Mouse (Mus musculus) brown adipose tissue, adult 24 weeks (tissue): ENCODE measurements around the gene Nfya. TPM values are rescaled to one million over a fixed set of nuclear protein-coding genes. Genes with fewer than 3 reads are reported as not detected.

Source experiments
- H3K27ac ChIP-seq: fragments of 200-500 bp; replicated peaks from 2 replicates; pipeline ENCODE4 v1.5.1; 2012; ENCODE audit warnings: low read depth, mild to moderate bottlenecking, low read length
- H3K4me1 ChIP-seq: fragments of 200-500 bp; 2 replicates; pipeline ENCODE4 v1.6.1; 2012; ENCODE audit warnings: low read length, mixed read lengths; ENCODE audit not compliant: control insufficient read depth, insufficient read depth, insufficient read length
- H3K4me3 ChIP-seq: fragments of 200-500 bp; 2 replicates; pipeline ENCODE4 v1.5.1; 2012; ENCODE audit warnings: low read depth, mild to moderate bottlenecking, low read length, moderate library complexity; ENCODE audit not compliant: insufficient read depth
- polyA plus RNA-seq: library from polyadenylated mRNA; stranded (reverse); fragments of >200 nt; gene quantifications from 2 replicates; pipeline ENCODE4 v1.2.4, GENCODE M21; 2012; ENCODE audit not compliant: missing spikeins, insufficient read depth, insufficient read length

The Nfya gene
- polyA plus RNA-seq, 1 experiment, result 6.3 TPM

DNA sequence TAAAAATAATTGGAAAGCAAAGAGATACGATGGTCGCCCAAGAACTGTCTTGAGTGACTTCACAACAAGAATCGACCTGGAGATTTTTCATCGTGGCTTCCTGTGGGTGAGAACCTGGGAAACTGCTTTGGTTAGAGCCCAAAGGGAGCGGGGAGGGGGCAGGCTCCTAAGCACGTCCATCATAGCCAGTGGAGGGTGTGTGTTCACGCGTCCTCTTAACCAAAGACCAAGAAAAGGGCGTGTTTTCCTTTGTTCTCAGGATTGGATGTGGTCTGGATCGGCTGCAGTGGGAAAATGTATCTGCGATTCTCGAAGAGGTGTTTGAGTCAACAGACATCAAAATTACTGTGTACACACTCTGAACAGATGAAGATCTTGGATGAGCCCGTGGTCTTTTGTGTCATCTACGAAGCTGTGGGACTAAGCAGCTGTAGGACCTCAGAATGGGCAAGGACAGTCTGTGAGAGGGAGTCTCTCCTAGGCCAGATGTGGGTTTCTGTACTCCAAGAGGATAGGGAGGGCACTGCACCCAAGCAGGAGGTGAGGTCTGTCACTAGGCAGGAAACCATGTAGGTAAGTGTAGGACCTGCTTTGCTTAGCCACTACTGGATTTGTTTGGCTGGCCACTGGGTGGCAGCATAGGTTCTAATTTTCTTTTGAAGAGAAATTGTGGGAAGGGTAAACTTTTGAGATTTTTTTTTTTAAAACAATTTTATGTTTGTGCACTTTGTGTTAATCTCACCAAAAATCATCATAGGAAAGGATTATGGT, 6.9 kb upstream of the Nfya start:
- no peak overlapping the region for H3K4me3 ChIP-seq
- H3K4me1 ChIP-seq, result no peaks in the 10 kb centered on the region
- H3K27ac ChIP-seq, result no peak overlapping the region; the same call in 1 of the 2 replicates

DNA sequence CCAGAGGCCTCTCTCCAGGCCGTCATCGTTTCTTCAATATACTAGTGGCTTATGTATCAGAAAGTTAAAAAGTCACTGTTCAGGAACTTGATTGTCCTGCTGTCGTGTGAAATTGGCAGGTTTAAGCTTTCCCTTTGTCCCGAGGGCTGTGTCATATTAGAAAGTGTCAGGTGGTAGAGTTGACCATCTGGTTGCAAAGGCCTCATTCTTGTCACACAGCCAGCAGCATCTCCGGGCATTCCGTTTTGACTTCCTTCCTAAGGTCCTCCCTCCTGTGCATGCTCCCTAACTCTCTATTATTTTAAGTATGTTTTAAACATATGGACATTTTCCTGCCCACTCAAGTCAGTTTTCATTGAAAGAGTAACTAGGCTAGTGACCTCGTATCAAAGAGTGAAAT, 6.3 kb upstream of the Nfya start:
- Histone ChIP-seq H3K27ac (peak overlapping the region; percentile 42; the same call in 1 of the 2 replicates), H3K4me3 (no peak overlapping the region), H3K4me1 (peaks cover 2% of the 10 kb centered on the region; the same call in 1 of the 2 replicates)

DNA sequence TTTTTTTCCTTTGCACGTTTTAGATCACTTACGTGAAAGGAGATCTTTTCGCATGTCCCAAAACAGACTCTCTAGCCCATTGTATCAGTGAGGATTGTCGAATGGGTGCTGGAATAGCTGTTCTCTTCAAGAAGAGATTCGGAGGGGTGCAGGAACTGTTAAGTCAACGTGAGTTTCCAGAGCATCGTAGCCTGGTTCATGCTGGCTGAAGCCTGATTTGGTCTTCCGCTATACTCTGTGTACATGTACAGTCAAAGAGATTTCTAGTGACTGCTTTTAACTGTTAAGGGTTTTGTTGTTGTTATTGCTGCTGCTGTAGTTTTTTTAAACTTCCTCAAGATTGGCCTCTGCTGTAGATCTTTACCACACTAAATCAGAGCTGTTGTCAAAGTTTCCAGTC, 1.5 kb upstream of the Nfya start:
- H3K27ac ChIP-seq, result no peak overlapping the region
- H3K4me1 ChIP-seq, result peaks cover 2% of the 10 kb centered on the region; the same call in 1 of the 2 replicates
- no peak overlapping the region for H3K4me3 ChIP-seq

DNA sequence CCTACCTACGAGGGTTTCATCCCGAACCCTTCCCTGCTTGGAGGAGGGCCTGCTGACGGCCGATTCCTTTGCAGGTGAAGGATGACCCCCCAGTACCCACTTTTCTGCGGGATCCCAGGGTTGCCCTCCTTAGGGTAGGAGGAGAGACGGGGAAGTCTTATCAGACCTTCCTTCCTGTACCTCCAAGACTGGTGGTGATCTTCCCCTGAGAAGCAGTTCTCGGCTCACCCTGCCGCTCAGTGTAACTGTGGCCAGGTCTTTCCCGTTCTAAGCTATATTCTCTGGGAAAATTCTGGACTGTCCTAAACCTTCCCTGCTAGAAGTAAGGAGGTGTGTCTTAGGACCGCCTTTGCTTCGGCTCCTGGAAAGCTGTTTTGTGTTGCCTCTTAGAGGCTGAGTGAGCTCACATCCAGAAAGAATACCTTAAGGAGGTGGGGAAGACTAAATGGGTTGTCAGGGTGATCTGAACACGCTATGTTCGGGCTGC, 636 bp upstream of the Nfya start:
- peaks cover 2% of the 10 kb centered on the region; the same call in 1 of the 2 replicates for H3K4me1 ChIP-seq
- H3K4me3 ChIP-seq, result peak overlapping the region; percentile 78
- peak overlapping the region; percentile 94 for H3K27ac ChIP-seq

DNA sequence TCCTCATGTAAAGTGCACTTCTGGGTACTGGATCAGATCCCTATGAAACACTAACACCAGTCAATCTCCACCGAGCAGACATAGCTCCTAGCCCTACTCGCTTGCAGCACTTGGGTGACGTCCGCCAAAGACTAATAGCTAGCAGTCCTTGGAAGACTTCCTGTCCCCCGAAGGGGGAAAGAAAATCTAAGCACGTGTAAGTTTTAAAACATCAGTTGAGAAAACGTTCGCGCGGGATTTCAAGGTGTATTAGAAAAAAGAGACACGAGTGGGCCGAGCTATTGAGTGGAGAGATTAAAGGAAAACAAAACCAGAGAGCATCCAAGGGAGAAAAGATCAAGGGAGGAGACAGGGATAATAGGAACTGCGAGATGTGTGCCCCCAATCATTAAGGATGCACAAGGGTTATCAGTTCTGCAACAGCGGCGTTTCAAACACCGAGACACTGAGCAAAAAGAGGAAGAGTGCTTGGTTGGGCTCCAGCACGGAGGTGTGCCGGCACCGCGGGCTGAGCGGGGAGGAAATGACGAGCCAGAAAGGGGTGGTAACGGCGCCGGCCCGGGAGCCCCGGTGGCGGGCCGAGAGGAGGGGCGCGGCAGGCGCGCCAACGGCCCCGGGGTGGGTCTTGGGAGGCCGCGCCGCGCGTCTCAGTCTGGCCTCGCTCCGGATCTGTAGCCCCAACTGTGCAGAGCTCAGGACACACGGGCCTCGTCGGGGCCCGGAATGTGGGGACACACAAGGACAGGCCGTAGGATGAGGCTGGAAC, 997 bp downstream of the Nfya start:
- H3K4me3 ChIP-seq, result peak overlapping the region; percentile 99
- H3K27ac ChIP-seq, result peak overlapping the region; percentile 97
- H3K4me1 ChIP-seq, result peaks cover 2% of the 10 kb centered on the region; the same call in 1 of the 2 replicates

DNA sequence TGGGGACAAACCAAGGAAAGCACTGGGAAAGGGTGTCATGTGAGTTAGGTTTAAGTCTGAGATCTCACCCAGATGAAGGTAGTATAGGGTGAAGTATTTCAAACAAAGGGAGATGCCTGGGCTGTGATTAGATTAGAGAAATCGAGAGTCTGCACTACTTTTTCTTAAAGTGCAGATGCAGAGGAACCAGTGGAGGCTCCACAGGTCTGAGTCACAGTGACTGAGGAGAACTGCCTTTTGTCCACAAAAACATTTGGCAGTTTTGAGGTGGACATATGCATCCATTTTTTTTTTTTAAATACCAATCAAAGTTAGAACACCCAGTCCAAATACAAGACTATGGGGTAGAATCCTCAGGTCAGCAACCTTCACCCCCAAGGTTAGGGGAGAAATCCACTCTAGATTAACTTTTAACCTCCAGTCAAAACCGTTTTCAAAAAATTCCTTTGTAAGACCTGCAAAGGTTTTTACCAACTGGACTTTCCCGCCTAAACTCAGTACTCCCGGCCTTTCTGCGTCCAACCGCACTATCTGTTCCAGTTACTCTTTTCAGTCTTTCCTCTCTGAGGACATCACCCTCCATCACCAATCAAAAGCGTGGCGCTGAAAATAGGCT, 1.7 kb downstream of the Nfya start:
- H3K4me1 ChIP-seq, result peaks cover 2% of the 10 kb centered on the region; the same call in 1 of the 2 replicates
- 0 out of 2 replicates have a peak overlapping the region, but pooled peaks have one; percentile 97 for H3K27ac ChIP-seq
- H3K4me3 ChIP-seq, result peak overlapping the region; percentile 99

DNA sequence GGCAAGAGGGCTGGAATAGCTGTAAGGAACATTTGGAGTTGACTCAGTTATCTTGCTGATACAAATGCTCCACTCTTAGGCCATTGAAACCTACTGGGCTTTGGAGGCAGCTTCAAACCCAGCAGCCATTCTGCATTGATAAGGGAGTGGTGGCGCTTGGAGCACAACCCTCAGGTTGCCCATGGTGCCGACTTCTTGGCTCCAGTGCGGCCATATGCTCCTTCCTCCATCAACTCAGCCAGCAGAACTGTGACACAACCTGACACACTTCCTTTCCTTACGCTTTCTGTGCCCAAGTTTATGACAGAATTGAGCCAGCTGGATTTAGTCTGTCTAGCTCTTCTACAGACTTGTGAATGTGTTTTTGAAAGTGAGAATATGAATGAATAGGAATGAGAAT, 2.6 kb downstream of the Nfya start:
- Histone ChIP-seq H3K4me1 (peaks cover 2% of the 10 kb centered on the region; the same call in 1 of the 2 replicates), H3K27ac (no peak overlapping the region), H3K4me3 (no peak overlapping the region)

DNA sequence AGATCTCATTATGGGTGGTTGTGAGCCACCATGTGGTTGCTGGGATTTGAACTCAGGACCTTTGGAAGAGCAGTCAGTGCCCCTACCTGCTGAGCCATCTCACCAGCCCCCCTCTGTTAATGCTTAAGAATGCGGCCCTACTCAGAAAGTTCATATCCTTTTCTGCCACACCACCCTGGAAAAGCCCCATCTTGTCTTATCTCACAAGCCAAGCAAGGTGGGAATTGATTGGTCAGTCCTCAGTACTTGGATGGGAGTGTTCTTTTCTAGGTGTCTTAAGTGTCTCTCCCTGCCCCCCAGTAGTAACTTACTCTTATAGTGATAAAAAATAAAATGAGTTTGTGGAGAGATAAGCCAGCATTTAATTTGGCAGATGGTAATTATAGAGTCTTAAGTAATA, 5.0 kb downstream of the Nfya start:
- no peaks in the 10 kb centered on the region for H3K4me1 ChIP-seq
- no peak overlapping the region for H3K27ac ChIP-seq
- H3K4me3 ChIP-seq, result no peak overlapping the region

DNA sequence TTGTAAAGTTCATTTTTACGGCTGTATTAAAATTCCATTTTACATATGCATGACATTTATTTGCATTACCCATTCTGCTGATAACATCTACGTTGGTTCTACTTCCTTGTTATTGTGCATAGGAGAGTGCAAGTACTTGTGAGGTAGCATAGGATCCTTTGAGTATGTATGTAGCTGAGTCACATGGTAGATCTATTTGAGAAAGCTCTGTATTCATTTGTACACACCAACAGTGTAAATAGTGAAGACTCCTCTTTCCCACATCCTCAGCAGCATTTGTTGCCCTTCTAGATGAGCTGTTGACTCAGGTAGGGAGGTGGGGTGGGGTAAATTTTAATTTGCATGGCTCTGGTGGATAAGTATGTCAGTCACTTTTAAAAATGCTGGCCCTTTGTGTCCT, 5.9 kb downstream of the Nfya start:
- Histone ChIP-seq H3K27ac (no peak overlapping the region), H3K4me1 (no peaks in the 10 kb centered on the region), H3K4me3 (no peak overlapping the region)

DNA sequence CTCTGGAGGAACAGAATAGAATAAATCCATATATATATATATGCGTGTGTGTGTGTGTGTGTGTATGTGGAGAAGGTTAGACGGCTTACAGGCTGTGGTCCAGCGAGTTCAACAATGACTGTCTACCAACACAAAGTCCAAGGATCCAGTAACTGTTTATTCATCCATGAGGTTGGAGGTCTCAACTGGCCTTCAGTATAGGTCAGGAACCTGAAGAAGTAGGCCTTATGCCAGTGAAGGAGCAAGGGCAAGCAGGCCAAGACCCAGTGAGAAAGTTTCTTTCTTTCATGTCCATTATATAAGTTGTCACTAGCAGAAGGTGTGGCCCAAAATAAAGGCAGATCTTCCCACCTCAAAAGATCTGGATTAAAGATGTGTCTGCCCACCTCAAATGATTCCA, 7.0 kb downstream of the Nfya start:
- Histone ChIP-seq H3K4me1 (no peaks in the 10 kb centered on the region), H3K27ac (no peak overlapping the region), H3K4me3 (no peak overlapping the region)

DNA sequence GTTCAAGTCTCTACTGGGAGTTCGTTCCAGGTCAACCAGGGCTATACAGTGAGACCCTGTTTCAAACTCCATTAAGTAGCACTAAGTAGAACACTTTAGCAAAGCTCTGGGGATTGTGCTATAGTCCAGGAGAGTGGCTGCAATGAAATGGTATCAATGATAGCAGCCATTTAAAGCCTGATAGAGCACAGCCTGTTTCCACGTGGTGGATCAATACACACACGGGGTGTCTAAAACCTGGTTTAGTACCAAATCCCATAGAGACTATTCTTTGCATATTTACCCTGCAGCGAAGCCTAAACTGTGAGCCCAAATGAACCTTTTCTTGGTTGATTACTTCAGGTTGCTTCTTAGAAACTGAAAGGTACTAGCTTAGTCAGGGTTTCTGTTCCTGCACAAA, 8.0 kb downstream of the Nfya start:
- no peak overlapping the region for H3K4me3 ChIP-seq
- no peaks in the 10 kb centered on the region for H3K4me1 ChIP-seq
- H3K27ac ChIP-seq, result no peak overlapping the region

DNA sequence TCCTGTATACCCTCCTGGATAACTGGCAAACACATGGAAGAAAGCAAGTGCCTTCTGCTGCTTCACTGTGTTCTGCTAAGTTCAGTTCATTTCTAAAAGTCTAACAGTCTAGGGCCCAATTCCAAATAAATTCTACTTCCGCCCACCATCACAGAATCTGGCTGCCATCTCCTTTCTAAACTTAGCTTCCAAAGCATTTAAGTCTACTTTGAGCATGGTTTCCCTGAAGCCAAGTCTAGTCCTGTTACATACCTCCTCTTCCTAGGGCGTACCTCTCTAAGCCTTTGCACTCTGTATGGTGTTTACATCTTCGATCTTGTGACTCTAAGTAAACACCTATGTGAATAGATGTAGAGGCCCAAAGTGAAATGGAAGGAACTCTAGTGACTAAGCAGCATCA, 17.1 kb downstream of the Nfya start:
- Histone ChIP-seq H3K27ac (no peak overlapping the region), H3K4me1 (no peaks in the 10 kb centered on the region), H3K4me3 (no peak overlapping the region)

DNA sequence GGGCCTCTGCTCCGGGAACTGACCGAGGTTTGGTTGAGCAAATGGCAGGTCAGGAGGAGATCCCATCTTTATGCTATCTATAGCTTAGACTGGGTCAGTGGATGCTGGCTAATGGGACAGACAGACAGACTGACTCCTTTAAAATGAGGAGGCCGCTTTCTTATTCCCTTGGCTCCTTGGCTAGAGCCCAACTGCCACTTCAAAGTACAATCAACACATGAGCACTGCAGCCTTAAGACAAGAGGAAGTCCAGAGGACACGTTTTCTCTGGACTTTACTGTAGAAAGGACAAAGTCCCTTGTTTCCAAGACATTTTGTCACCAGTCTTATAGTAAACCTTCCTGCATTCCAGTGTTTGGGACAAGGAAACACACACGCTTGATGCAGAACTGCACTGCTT, 18.3 kb downstream of the Nfya start:
- Histone ChIP-seq H3K27ac (no peak overlapping the region), H3K4me3 (no peak overlapping the region), H3K4me1 (no peaks in the 10 kb centered on the region)

DNA sequence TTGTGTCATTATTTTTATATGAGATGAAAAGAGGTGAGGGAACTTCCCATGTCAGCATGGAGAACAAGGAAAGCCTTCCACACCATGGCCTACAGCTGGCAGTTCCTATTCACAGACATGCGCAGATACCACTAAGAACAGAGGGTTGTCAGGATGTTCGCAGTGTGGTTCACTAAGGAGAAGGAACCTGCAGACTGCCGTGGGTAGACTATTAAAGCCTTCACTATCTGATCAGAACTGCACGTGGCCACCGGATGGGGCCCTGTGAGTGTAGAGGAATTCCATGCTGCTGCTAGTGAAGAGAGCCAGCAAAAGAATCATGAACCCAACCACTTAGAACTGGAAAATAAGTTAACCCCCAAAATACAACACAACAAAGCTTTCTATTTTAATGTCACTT, 20.3 kb downstream of the Nfya start:
- Histone ChIP-seq H3K4me3 (no peak overlapping the region), H3K4me1 (no peaks in the 10 kb centered on the region), H3K27ac (no peak overlapping the region)

DNA sequence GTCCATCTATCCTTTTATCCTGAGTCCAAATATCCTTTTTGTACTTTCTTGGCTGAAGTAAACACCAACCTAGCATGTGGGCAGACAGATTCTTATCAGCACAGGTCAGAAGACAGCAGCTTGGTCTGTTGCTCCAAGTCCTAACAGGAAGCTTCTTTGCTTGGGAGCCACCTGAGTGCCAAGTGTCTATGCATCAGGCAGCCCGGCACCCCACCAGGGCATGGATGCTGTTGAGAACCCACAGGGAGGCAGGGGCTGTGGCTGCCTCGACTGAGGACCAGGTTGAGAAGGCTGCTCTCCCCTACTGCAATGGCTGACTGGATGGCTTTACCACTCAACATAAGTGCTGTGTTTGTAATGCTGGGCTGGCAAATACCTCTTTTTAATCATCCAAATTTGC, 21.0 kb downstream of the Nfya start:
- Histone ChIP-seq H3K4me1 (no peaks in the 10 kb centered on the region), H3K27ac (no peak overlapping the region), H3K4me3 (no peak overlapping the region)
